Mouse (Mus musculus) ovary, postnatal 10 days (tissue): ENCODE data around the gene Creb3.
A peak's percentile ranks its signal among the peaks of the same experiment; 100 is the strongest.
"Not testable (repeated sequence)": the region's sequence is repeated elsewhere in the genome, so short reads cannot be mapped to it uniquely, and the experiment has no call there.

Experiments
- DNase-seq: peaks from one replicate; pipeline ENCODE4 v3.0.0; 2022; ENCODE audit warnings: low spot score

Gene Creb3

GRCm38 (mm10) chr4:43561997-43562768 is at the start of gene Creb3, which contains the start of gene Tln1:
TSS of gene Creb3 (plus strand) at chr4:43562332.
TSS of gene Tln1 (minus strand) at chr4:43562691.
- DNase-seq: peak; percentile 89

- no peak for DNase-seq
Measured at GRCm38 (mm10) chr4:43512653-43513052, 49.5 kb upstream of the Creb3 start.

DNA sequence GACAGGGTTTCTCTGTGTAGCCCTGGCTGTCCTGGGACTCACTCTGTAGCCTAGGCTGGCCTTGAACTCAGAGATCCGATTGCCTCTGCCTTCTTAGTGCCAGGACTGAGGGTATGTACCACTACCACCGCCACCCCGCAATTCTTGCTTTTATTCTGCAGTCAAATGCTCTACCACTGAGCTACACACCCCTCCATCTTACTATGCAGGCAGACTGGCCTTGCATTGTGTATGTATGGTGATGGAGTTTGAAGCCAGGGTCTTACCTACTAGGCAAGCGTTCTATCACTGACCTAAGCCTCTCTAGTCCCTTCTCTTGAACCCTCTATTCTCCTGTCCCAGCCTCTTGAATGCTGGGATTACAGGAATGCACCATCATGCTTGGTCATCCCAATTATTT is 48.8 kb upstream of the Creb3 start:
- no peak for DNase-seq

- DNase-seq: no peak
Measured at GRCm38 (mm10) chr4:43513791-43514190, 48.3 kb upstream of the Creb3 start.

GRCm38 (mm10) chr4:43515764-43516708 is 46.1 kb upstream of the Creb3 start:
- no peak for DNase-seq

DNA sequence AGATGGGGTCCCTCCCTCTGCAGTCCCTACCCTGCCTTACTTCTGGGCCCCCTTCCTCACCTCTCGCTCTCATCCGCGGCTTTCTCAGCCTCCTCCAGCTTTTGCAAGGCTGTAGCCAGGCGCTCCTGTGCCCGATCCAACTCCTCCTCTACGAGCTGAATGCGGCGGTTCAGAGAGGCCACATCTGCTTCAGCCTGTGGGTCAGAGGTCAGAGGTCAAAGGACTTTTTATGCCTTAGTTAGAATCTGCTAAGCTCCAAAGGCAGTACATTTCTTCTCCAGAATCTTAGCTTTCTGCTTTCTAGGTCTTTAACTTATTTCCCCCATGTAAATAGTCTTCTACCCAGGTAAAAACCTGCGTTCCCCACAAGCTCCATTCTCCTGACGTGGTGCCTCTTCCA is 42.6 kb upstream of the Creb3 start:
- DNase-seq: no peak

DNA sequence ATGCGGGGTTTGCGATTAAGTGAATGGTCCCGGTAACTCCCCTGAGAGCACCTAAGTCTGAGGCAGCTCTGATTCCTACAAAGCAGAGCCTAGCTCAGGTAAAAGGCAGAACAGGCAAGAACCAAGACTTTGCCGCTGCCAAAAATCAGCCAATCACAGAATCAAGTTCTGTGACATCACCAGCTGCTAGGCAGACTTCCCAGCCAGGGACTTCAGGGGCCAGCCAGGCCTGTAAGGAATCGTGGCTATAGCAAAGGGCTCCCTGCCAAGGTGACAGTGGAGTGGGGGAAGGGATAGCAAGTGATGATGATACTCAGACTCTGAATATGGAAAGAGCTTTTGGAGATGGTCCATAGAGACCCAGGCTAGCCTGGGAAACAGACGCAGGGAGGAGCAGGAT is 42.2 kb upstream of the Creb3 start:
- DNase-seq: peak; percentile 93

- DNase-seq: no peak
Measured at GRCm38 (mm10) chr4:43527880-43528279, 34.3 kb upstream of the Creb3 start.

DNA sequence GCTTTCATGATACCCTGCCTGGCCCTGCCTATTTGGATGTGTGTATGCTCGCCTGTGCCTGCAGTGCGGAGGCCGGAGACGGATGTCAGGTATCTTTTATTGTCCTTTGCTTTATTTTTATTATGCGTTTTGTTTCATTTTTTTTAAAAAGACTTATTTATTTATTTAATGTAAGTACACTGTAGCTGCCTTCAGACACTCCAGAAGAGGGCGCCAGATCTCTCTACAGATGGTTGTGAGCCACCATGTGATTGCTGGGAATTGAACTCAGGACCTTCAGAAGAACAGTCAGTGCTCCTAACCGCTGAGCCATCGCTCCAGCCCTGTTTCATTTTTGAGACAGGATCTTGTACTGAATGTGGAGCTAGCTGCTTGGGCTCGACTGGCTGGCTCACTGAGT is 33.6 kb upstream of the Creb3 start:
- no peak for DNase-seq

- DNase-seq: no peak
Measured at GRCm38 (mm10) chr4:43530081-43530501, 32.0 kb upstream of the Creb3 start.

DNA sequence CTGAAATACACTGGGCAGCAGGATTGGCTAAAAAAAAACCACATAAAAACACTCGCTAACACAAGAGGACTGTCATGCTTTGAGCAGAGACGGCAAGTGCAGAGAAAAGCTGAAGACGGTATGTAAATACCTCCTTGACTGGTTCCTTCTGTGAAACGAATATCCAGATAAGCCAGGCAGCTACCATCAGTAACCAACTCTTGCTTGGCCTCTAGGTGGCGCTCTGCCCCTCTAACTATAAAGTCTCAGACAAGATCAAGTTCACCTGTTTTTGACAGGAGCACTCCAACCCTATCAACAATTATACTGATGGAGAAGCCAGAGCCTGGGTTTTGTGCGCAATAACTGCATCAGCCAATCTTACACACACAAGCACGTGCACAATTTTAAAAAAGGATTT is 31.6 kb upstream of the Creb3 start:
- no peak for DNase-seq

GRCm38 (mm10) chr4:43533270-43533669 is 28.9 kb upstream of the Creb3 start:
- DNase-seq: no peak

- DNase-seq: no peak
Measured at GRCm38 (mm10) chr4:43535628-43536027, 26.5 kb upstream of the Creb3 start.

GRCm38 (mm10) chr4:43536031-43536430 is 26.1 kb upstream of the Creb3 start:
- no peak for DNase-seq

DNA sequence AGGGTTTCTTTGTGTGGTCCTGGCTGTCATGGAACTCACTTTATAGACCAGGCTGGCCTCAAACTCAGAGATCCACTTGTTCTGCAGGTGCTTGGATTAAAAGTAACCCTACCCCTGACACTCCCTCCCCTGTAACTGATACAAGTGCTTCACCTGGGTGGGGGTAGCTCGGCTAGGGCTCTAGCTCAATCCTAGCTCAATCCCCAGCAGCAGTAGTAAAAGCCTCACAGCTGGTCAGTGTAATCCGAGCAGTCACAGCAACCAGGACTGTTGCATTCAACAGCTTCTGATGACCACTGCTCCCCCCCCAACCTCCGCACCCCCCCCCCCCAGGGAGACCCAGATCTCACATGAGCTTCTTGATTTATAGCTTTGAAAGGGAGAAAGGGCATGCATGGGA is 20.1 kb upstream of the Creb3 start:
- no peak for DNase-seq

- no peak for DNase-seq
Measured at GRCm38 (mm10) chr4:43546375-43547047, 15.6 kb upstream of the Creb3 start.

DNA sequence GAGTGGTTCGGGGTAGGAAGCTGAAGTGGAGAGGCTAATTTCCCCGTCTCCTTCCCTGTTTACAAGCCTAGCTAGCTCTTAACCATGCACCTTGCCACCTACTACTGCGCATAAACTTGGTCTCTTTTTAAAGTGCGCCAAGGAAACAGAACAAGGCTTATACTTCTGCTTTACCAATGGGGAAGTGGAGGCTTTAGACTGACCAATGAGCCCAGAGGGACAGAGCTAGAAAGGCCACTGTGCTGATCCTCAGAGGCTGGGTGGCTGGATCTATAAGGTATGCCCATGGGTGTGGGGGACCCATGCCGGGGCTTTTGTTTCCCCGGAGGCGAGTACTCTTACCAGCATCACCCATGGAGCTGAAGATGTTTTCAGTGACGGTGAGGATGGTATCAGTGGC is 15.0 kb upstream of the Creb3 start:
- no peak for DNase-seq

DNA sequence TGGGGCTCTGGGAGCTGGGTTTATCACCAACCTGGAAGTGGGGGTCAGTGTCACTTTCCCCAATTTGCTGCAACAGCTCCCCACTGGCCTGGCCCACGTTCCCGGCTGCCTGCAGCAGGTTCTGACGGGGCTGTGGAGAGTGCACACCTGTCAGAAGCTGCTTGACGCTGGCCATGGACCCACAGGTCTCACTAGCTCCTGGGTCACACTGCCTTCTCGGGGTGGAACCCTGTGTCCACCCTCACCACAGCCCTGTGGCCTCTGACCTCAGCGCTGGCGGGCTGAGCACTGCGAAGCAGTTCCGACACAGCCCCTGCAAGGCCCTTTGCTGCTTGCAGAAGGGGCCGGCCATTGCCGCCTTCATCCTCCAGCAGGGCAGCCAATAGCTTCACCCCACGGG is 13.1 kb upstream of the Creb3 start:
- DNase-seq: no peak

DNA sequence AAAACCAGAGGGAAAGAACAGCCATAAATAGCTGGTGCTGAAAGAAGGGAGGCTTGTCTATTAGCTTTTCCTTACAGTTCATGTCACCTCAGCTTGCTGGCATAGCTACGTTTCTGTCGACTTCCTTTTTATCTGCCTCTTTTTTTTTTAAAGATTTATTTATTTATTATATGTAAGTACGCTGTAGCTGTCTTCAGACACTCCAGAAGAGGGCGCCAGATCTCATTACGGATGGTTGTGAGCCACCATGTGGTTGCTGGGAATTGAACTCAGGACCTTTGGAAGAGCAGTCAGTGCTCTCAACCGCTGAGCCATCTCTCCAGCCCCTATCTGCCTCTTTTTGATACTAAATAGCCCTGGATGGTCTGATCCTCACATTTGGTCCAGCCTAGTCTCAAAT is 10.3 kb upstream of the Creb3 start:
- not testable (repeated sequence) for DNase-seq

- no peak for DNase-seq
Measured at GRCm38 (mm10) chr4:43552437-43552836, 9.7 kb upstream of the Creb3 start.

DNA sequence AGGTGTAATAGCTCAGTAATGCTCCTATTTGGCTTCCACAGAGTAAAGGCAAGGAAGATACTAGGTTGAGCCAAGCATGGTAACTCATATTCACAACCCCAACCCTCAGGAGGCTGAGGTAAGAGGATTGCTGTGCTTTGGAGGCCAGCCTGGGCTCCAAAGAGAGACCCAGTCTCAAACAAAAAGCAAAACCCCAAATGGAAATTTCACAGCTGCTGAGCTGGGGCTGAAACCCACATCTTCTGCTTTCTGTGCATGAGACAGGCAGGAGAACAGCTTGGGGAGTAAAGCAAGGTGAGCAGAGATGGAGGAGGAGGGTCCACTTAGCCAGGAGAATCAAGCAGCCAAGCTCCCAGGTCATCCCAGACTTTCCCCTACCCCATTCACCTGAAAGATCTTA is 8.2 kb upstream of the Creb3 start:
- DNase-seq: no peak

DNA sequence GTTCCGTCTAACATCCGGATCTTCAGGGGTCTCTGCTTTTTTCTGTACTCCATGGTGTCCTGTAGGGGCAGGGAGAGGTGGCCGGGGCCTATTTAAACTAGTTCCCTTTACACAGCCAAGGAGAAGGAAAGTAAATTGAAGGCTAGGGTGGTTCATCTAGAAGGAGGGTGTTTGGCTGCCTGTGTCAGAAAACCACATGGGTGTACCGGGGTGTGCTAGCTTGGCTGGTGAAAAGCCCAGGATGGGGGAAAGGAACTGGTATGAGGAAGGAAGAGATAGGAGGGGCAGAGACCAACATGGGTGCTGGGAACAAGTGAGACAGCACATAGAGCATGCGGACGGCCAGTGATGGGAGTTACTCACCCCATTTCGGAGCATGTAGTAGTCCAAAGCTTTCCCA is 6.2 kb upstream of the Creb3 start:
- DNase-seq: no peak
